Mouse (Mus musculus) telencephalon, adult 2 months (tissue): ENCODE results near the gene Fbxo39.
"Not testable (repeated sequence)": the region's sequence is repeated elsewhere in the genome, so short reads cannot be mapped to it uniquely, and the experiment has no call there.

Experiments used
- DNase-seq: peaks from one replicate; pipeline ENCODE4 v3.0.0-alpha.2; 2011; ENCODE audit warnings: low read depth, low spot score

Gene Fbxo39

GRCm38 (mm10) chr11:72311355-72312001, 2.8 kb upstream of the Fbxo39 start:
- no peak for DNase-seq

GRCm38 (mm10) chr11:72318026-72318425, 3.8 kb downstream of the Fbxo39 start:
- no peak for DNase-seq

- no peak for DNase-seq
Measured at GRCm38 (mm10) chr11:72324431-72324830, 10.2 kb downstream of the Fbxo39 start.

- DNase-seq = no peak
Measured at GRCm38 (mm10) chr11:72325701-72326100, 11.5 kb downstream of the Fbxo39 start.

GRCm38 (mm10) chr11:72332951-72333667, 18.9 kb downstream of the Fbxo39 start:
- DNase-seq = peak; percentile 57

GRCm38 (mm10) chr11:72334653-72335052, 20.4 kb downstream of the Fbxo39 start:
- DNase-seq = no peak

GRCm38 (mm10) chr11:72336726-72337125, 22.5 kb downstream of the Fbxo39 start:
- no peak for DNase-seq

- no peak for DNase-seq
Measured at GRCm38 (mm10) chr11:72338437-72338871, 24.2 kb downstream of the Fbxo39 start.

GRCm38 (mm10) chr11:72339716-72340115, 25.5 kb downstream of the Fbxo39 start:
- no peak for DNase-seq

- no peak for DNase-seq
Measured at GRCm38 (mm10) chr11:72342549-72343237, 28.4 kb downstream of the Fbxo39 start.

- DNase-seq = not testable (repeated sequence)
Measured at GRCm38 (mm10) chr11:72343238-72343625, 29.0 kb downstream of the Fbxo39 start.

GRCm38 (mm10) chr11:72343904-72344303, 29.7 kb downstream of the Fbxo39 start:
- DNase-seq = no peak

GRCm38 (mm10) chr11:72344486-72344885, 30.2 kb downstream of the Fbxo39 start:
- DNase-seq = no peak

- no peak for DNase-seq
Measured at GRCm38 (mm10) chr11:72348563-72348962, 34.3 kb downstream of the Fbxo39 start.

- peak; percentile 64 for DNase-seq
Measured at GRCm38 (mm10) chr11:72349016-72349415, 34.8 kb downstream of the Fbxo39 start.

GRCm38 (mm10) chr11:72349652-72350051, 35.4 kb downstream of the Fbxo39 start:
- DNase-seq = no peak

- no peak for DNase-seq
Measured at GRCm38 (mm10) chr11:72352272-72352671, 38.0 kb downstream of the Fbxo39 start.

GRCm38 (mm10) chr11:72353186-72353585, 38.9 kb downstream of the Fbxo39 start:
- no peak for DNase-seq

- DNase-seq = no peak
Measured at GRCm38 (mm10) chr11:72354971-72355728, 40.9 kb downstream of the Fbxo39 start.

GRCm38 (mm10) chr11:72361385-72362346, 47.4 kb downstream of the Fbxo39 start:
- peak; percentile 52 for DNase-seq

- no peak for DNase-seq
Measured at GRCm38 (mm10) chr11:72362347-72362741, 48.1 kb downstream of the Fbxo39 start, which contains the start of gene Tekt1. Gene Tekt1 (minus strand): TSS chr11:72362442.
